Comparison of ENCODE assay signal across 26 mouse cellular contexts in genomic region chr5:136922830-136923229, GRCm38 (mm10). TPM values are rescaled to one million over a fixed set of nuclear protein-coding genes. Genes with fewer than 3 reads are reported as not detected.
"Had no signal": no experiment of that assay in that cellular context is flagged by ENCODE, and none has a peak within 500 bp of the region (broad histone marks: within the 10 kb centered on the region; RNA-seq: fewer than 3 reads in every experiment).

No protein-coding gene starts in this region.

- H3K4me3 ChIP-seq: heart, embryonic 10.5 days; hindbrain, embryonic 10.5 days; hindbrain, embryonic 12.5 days; intestine, embryonic 15.5 days; limb, embryonic 13.5 days; limb, embryonic 15.5 days; liver, embryonic 12.5 days had no signal

- ATAC-seq: hindbrain, embryonic 16.5 days; inflammation-experienced regulatory T-cells, adult 6 months; liver, embryonic 12.5 days had no signal

- H3K36me3 ChIP-seq: intestine, embryonic 15.5 days; limb, embryonic 15.5 days had no signal

- H3K4me2 ChIP-seq: hindbrain, embryonic 12.5 days; hindbrain, embryonic 14.5 days; limb, embryonic 13.5 days; limb, embryonic 15.5 days; liver, embryonic 12.5 days had no signal

- H3K9ac ChIP-seq: hindbrain, embryonic 12.5 days; hindbrain, embryonic 14.5 days; intestine, embryonic 15.5 days; limb, embryonic 13.5 days; limb, embryonic 15.5 days; liver, embryonic 12.5 days had no signal

- H3K27me3 ChIP-seq: intestine, embryonic 15.5 days; limb, embryonic 13.5 days; limb, embryonic 15.5 days; liver, embryonic 12.5 days had no signal

- DNase-seq: gastrocnemius, postnatal 14 days; gastrocnemius, postnatal 36 days; heart, adult 18-20 months; heart, postnatal 10 days; heart, postnatal 4 days; kidney, adult 18-20 months; kidney, adult 8-10 months; kidney, postnatal 10 days; kidney, postnatal 36 days; layer of hippocampus, adult 9-11 months; layer of hippocampus, postnatal 36 days; left cerebral cortex, postnatal 4 days had no signal

- H3K27ac ChIP-seq: heart, embryonic 10.5 days; hindbrain, embryonic 10.5 days; hindbrain, embryonic 12.5 days; hindbrain, embryonic 14.5 days; limb, embryonic 13.5 days; limb, embryonic 15.5 days; liver, embryonic 12.5 days had no signal

- H3K9me3 ChIP-seq: heart, embryonic 10.5 days; hindbrain, embryonic 10.5 days; hindbrain, embryonic 12.5 days; intestine, embryonic 15.5 days; limb, embryonic 13.5 days; limb, embryonic 15.5 days; liver, embryonic 12.5 days had no signal

RNA-seq across cellular contexts. Expression of gene Col26a1, which starts 39.8 kb away (rescaled TPM):
- total RNA-seq: heart, adult 18-20 months; liver, adult 2 months had no signal
- polyA plus RNA-seq: inflammation-experienced regulatory T-cells, adult 6 months; liver, adult 2 months had no signal

RNA-seq across cellular contexts. Expression of gene Cldn15, which starts 43.6 kb away (rescaled TPM):
- total RNA-seq: left cerebral cortex, adult 18-20 months; left cerebral cortex, postnatal 10 days; left cerebral cortex, postnatal 25 days had no signal
- polyA plus RNA-seq: inflammation-experienced regulatory T-cells, adult 6 months had no signal
